In the genomic region with DNA sequence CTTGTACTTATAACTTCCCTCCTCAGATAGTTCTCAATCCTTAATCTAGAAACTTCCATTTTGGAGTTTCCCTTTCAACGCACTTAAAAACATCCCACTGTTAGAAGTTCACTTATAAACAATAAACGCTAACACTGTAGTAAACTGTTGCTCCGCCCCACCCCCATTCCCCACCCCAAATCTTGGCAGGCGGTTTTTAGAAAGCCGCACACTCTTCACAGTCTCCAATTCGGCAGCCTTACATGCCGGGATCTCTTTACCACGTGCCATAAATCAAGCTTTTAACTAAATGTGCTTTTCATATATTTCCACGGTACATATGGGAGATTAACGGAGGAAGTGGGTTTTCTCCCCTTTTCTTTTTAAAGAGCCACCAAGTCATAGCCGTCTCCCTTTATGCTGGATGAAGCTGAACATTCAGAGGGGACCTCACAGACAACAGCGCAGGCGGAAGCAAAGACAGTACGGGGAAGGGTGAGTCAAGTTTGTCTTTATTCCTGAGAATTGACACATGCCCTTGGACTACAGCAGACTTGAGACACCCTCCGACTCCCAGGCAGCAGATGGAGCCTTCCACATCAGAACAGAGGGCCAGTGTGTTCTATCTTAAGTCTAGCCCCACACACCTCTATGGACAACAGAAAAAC, we compare ENCODE assay signal across 21 mouse cellular contexts.
DNase-seq lines count a peak whose midpoint lies in the region; ATAC-seq and TF ChIP-seq lines count a peak whose summit lies in the region.
"Had no signal": no experiment of that assay in that cellular context is flagged by ENCODE, and none has a peak within 500 bp of the region (broad histone marks: within the 10 kb centered on the region; RNA-seq: fewer than 3 reads in every experiment).

No protein-coding gene starts in this region.

- H3K4me3 ChIP-seq in embryonic facial prominence, embryonic 13.5 days = no peak overlapping the region
- no peak overlapping the region for H3K4me3 ChIP-seq in embryonic facial prominence, embryonic 10.5 days
- H3K4me3 ChIP-seq in lung, embryonic 15.5 days = no peak overlapping the region
- no peak overlapping the region for H3K4me3 ChIP-seq in intestine, postnatal 0 days (ENCODE audit: low read depth, low read length)
- no peak overlapping the region for H3K4me3 ChIP-seq in neural tube, embryonic 15.5 days (replicated peaks)
- H3K4me3 ChIP-seq: hindbrain, embryonic 13.5 days; layer of hippocampus, adult 2 months; megakaryocyte, embryonic 14.5 days had no signal

- H3K27ac ChIP-seq in embryonic facial prominence, embryonic 13.5 days = peak overlapping the region; percentile 74
- H3K27ac ChIP-seq in embryonic facial prominence, embryonic 10.5 days (replicated peaks) = no peak overlapping the region
- no peak overlapping the region; the same call in 1 of the 2 replicates for H3K27ac ChIP-seq in lung, embryonic 15.5 days
- H3K27ac ChIP-seq in intestine, postnatal 0 days (ENCODE audit: low read depth, low read length) = no peak overlapping the region
- no peak overlapping the region for H3K27ac ChIP-seq in neural tube, embryonic 15.5 days (replicated peaks)
- H3K27ac ChIP-seq: hindbrain, embryonic 13.5 days; layer of hippocampus, adult 2 months had no signal

- H3K9me3 ChIP-seq in embryonic facial prominence, embryonic 13.5 days = no peaks in the 10 kb centered on the region
- H3K9me3 ChIP-seq in embryonic facial prominence, embryonic 10.5 days = no peaks in the 10 kb centered on the region
- H3K9me3 ChIP-seq in lung, embryonic 15.5 days = no peaks in the 10 kb centered on the region
- H3K9me3 ChIP-seq in intestine, postnatal 0 days (ENCODE audit: control insufficient read depth) = no peaks in the 10 kb centered on the region
- H3K9me3 ChIP-seq in neural tube, embryonic 15.5 days (replicated peaks) = no peaks in the 10 kb centered on the region
- H3K9me3 ChIP-seq: hindbrain, embryonic 13.5 days had no signal

- 0 out of 2 replicates have a peak overlapping the region, but pooled peaks have one; percentile 4 for H3K4me2 ChIP-seq in embryonic facial prominence, embryonic 13.5 days
- H3K4me2 ChIP-seq in lung, embryonic 15.5 days = peak overlapping the region; percentile 32; the same call in 1 of the 2 replicates
- H3K4me2 ChIP-seq in intestine, postnatal 0 days (replicated peaks; ENCODE audit: low read depth) = peak overlapping the region; percentile 40; the same call in 1 of the 2 replicates
- peak overlapping the region; percentile 34 for H3K4me2 ChIP-seq in neural tube, embryonic 15.5 days
- H3K4me2 ChIP-seq: hindbrain, embryonic 13.5 days; liver, embryonic 11.5 days had no signal

- peaks cover 75% of the 10 kb centered on the region for H3K36me3 ChIP-seq in embryonic facial prominence, embryonic 13.5 days
- H3K36me3 ChIP-seq in embryonic facial prominence, embryonic 10.5 days (replicated peaks) = peaks cover 80% of the 10 kb centered on the region
- H3K36me3 ChIP-seq in lung, embryonic 15.5 days = peaks cover 62% of the 10 kb centered on the region
- peaks cover 18% of the 10 kb centered on the region; the same call in 1 of the 2 replicates for H3K36me3 ChIP-seq in intestine, postnatal 0 days (ENCODE audit: control insufficient read depth, insufficient read depth)
- 0 out of 2 replicates have a peak, but pooled peaks cover 3% of the 10 kb centered on the region for H3K36me3 ChIP-seq in neural tube, embryonic 15.5 days

- WGBS in embryonic facial prominence, embryonic 13.5 days = 46% methylated on average over 15 of the region's 15 CpGs
- WGBS in embryonic facial prominence, embryonic 10.5 days = 75% methylated on average over 15 of the region's 15 CpGs
- WGBS in lung, embryonic 15.5 days = 43% methylated on average over 15 of the region's 15 CpGs
- 48% methylated on average over 15 of the region's 15 CpGs for WGBS in intestine, postnatal 0 days
- 25% methylated on average over 15 of the region's 15 CpGs for WGBS in neural tube, embryonic 15.5 days

- H3K27me3 ChIP-seq in embryonic facial prominence, embryonic 13.5 days = no peaks in the 10 kb centered on the region
- no peaks in the 10 kb centered on the region for H3K27me3 ChIP-seq in embryonic facial prominence, embryonic 10.5 days (replicated peaks; ENCODE audit: low read depth, poor library complexity, severe bottlenecking)
- H3K27me3 ChIP-seq in lung, embryonic 15.5 days = no peaks in the 10 kb centered on the region
- H3K27me3 ChIP-seq in intestine, postnatal 0 days (replicated peaks; ENCODE audit: control insufficient read depth, insufficient read depth, low read length) = no peaks in the 10 kb centered on the region
- H3K27me3 ChIP-seq in neural tube, embryonic 15.5 days (replicated peaks) = no peaks in the 10 kb centered on the region
- H3K27me3 ChIP-seq: hindbrain, embryonic 13.5 days; megakaryocyte, embryonic 14.5 days had no signal

- TF ChIP-seq CTCF in intestine, postnatal 0 days (IDR thresholded peaks at IDR 0.05; ENCODE audit: low read depth) = no peak

- H3K4me1 ChIP-seq in embryonic facial prominence, embryonic 13.5 days = peaks cover 32% of the 10 kb centered on the region
- H3K4me1 ChIP-seq in embryonic facial prominence, embryonic 10.5 days = peaks cover 11% of the 10 kb centered on the region; the same call in 1 of the 2 replicates
- peaks cover 13% of the 10 kb centered on the region for H3K4me1 ChIP-seq in lung, embryonic 15.5 days
- H3K4me1 ChIP-seq in intestine, postnatal 0 days (replicated peaks; ENCODE audit: control insufficient read depth, insufficient read depth, low read length) = 0 out of 2 replicates have a peak, but pooled peaks cover 3% of the 10 kb centered on the region
- peaks cover 13% of the 10 kb centered on the region for H3K4me1 ChIP-seq in neural tube, embryonic 15.5 days
- H3K4me1 ChIP-seq: megakaryocyte, embryonic 14.5 days had no signal

- DNase-seq in embryonic facial prominence, embryonic 10.5 days (ENCODE audit: low spot score) = no peak
- no peak for DNase-seq in lung, adult 18-20 months
- DNase-seq in thymus, postnatal 4 days = no peak
- DNase-seq in left cerebral cortex, adult 9 months (ENCODE audit: low spot score in 2 of 2) = no peak
- DNase-seq: adrenal gland, postnatal 10 days; cerebellum, adult 18-20 months; cerebellum, postnatal 36 days; gastrocnemius, postnatal 14 days; heart, postnatal 10 days; kidney, postnatal 10 days; right cerebral cortex, postnatal 25 days; thymus, postnatal 36 days had no signal

- no peak for ATAC-seq in embryonic facial prominence, embryonic 13.5 days (ENCODE audit: insufficient number of reproducible peaks, insufficient read depth, low FRiP score, low TSS enrichment, low read depth)
- ATAC-seq in lung, embryonic 15.5 days (ENCODE audit: borderline replicate concordance, extremely low read depth, low FRiP score, low TSS enrichment) = no peak; the same call in 1 of the 2 replicates
- no peak for ATAC-seq in intestine, postnatal 0 days
- no peak for ATAC-seq in neural tube, embryonic 15.5 days (ENCODE audit: low FRiP score)
- ATAC-seq: lung, postnatal 0 days had no signal

- no peak overlapping the region for H3K9ac ChIP-seq in embryonic facial prominence, embryonic 13.5 days
- H3K9ac ChIP-seq in lung, embryonic 15.5 days = no peak overlapping the region
- H3K9ac ChIP-seq in intestine, postnatal 0 days (ENCODE audit: low read depth, low read length) = no peak overlapping the region
- no peak overlapping the region for H3K9ac ChIP-seq in neural tube, embryonic 15.5 days (replicated peaks)
- H3K9ac ChIP-seq: hindbrain, embryonic 13.5 days had no signal
